Mouse (Mus musculus) kidney, postnatal 4 days (tissue): ENCODE measurements around the gene Eif2a.
"Not testable (repeated sequence)": the region's sequence is repeated elsewhere in the genome, so short reads cannot be mapped to it uniquely, and the experiment has no call there.

Experiments used
- DNase-seq, 2 experiments: peaks; one replicate each; pipeline ENCODE4 v3.0.0; 2021; ENCODE audit warnings: mixed read lengths in 2 of 2

The Eif2a gene

DNA sequence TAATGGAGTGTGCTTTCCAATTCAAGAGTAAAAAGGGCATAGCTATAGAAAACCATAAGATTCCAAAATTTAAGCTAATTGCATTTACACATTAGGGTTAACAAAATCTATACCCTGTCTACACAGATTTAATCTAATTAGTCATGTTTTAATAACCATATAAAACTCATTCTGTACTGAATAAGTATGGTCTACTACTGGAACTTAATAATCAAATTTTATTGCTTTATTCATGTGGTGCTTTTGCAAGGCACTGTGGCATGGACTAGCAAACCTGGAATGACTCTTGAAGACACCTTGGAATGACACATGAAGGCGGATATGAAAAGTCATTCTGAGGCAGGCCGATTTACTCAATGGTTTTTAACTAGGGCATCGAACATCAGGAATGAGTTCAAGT, 2.2 kb upstream of the Eif2a start:
- DNase-seq = no peak

DNA sequence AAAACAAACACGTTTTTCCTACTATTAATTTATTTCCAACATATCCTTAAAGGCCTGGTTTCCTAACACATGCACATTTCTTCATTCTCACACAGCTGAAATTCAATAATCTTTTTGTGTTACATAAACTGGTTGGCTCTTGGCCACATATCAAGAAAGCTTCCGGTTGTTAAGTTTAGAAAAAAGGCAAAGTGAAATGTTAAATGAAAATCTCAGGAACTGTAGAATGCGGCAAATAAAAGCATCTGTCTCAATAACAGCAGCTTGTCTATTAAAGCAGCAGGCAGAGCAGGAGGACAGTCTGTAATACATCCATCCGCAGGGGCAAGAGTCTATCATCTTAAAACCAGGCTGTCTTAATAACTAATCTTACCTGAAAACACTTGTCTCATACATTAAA, 1.4 kb upstream of the Eif2a start:
- DNase-seq = no peak

DNA sequence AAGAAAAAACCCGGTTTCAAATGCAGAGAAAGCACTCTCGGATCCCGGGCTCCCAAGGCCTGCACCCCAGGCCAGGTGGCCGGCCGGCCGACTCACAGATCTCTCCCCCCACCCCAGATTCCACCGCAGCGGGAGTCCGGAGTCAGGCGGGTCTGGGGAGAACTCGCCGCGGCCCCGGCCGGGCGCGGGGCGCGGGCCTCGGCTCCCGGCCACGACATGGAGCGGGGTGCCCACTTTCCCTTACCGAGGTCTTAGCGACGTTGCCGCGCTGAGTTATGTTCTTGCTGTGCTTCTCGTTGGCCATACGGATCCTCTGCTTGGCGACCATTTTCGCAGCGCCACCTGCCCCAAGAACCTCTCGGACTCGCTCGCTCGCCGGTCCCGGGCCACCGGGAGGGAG, 455 bp upstream of the Eif2a start:
- no peak for DNase-seq

DNA sequence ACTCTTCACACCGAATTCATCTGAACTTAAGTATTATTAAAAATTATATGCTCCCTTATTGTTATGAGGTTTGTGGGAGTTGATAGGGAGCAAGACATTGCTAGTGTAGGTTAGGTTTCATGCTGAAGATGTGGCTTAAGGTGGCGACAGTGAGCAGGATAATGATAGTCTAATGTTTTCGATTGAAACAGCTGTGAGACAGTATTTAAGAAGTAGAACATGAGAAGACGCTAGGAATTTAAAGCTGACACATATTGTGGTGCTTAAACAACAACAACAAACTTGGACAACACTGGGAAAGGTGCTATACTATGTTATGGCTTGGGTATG, 752 bp downstream of the Eif2a start:
- peak in 1 of 2 experiments; percentile 6 for DNase-seq

DNA sequence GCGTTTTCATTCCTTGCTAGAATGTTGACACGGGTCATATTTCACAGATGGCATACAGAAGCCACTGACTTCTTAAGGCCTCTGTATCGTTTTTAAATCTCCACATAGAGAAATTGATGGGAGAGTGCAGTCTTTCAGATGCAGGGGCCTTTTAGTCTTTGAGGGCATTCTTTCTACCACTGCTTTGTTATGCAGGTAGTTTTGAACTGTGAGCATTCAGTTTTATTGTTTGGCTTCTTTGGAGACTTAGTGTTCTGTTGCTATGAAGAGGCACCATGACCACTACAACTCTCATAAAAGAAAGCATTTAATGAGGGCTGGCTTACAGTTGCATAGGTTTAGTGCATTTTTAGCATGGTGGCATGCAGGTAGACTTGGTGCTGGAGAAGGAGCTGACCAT, 11.0 kb downstream of the Eif2a start:
- DNase-seq = no peak

DNA sequence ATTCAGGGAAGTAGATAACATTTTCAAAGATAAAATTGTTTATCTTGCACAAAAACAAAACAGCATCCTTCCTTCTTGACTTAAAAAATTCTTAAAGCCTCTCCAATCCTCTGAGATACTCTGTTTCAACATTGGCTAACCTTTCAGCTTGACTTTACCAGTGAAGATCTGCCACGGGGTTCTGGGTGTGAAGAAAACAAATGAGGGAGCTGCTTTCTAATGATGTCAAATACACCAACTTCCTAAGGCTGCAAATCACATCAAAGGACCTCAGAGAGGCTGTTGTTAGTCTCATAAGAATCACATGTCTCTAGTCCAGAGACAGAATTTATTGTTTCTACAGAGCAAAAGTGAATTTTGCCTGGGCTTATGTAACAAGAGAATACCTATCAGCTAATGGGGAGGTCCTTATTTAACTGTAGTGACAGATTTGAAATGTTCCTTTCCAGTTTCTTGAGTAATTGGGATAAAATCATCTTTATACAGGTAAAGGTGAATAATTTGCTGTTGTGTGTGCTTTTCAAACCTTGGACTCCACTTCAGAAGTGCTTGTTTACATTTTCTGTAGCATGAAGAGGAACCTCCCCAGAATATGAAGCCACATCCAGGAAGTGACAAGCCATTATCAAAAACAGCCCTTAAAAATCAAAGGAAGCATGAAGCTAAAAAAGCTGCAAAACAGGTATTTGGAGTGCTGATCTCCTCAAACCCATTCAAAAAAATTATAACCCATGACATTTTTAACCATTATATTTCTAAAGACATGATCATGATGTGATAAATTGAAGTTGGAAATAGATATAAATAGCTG, 26.6 kb downstream of the Eif2a start:
- DNase-seq = no peak

DNA sequence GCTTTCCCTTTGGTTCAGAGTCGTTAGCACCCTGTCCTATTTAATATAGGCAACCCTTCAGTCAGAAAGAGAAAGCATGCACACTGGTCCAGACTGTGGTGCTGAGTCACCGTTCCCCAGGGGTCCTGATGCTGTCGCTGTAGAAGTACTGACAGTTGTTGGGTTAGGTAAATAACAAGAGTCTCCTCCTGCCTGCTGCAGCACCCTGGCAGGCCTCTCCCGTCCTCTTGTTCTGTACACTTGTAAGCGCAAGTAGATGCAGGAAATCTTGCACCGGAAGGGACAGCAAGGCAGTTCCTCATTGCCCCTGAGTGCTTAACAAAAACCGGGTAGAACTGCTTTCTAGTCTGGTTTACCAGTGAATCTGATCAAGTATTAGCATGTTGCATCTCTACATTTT, 31.0 kb downstream of the Eif2a start:
- no peak for DNase-seq

DNA sequence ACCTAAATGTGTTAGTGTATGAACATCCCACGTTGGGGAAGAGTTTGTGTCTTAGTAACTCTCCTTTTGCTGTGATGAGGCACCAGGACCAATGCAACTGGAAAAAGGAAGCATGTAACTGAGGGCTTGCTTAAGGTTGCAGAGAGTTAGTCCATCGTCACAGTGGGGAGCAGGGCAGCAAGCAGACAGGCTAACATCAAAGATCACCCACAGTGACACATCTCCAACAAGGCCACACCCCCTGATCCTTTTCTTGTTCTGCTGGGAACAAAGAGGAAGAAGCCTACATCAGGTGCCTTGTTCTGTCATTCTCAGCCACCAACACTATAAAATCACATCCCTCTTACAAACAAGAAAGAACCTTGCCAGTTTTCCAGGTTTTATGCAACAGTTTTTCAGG, 34.3 kb downstream of the Eif2a start:
- no peak for DNase-seq

DNA sequence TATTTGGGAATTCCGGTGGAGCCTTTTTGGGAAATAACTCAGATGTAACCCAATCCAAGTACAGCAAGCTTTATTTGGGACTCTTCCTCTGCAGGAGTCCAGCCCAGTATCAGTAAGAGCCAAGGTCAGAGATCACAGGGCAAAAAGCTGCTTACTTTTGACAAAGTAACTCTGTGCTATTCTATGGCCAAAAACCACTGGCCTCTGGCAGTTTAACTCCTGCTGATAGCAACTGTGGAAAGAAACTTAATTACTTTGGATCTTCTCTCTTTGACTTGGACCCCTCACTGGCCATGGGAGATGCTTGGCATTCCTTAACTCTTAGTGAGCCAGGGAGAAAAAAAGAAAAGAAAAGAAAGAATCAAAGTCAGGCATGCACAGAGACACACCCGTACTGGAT, 35.8 kb downstream of the Eif2a start:
- peak in 1 of 2 experiments; percentile 17 for DNase-seq

DNA sequence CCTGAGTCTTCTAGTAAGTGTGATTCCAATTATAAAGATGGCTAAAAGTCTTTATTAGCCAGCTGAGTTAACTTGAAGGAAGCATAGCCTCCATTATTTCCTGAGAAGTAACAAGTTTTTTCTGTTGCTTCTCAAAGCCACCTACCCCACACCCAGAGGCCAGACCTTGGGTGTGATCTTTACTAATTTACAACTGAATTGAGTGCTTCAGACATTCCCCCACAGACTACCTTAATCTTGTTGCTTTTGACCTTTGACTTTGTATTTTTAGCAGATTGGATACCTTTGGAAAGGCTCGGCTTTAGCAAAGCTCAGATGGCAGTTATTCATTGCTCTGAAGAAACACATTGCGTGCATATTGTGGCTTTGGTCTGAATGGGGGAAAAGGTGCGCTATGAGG, 45.2 kb downstream of the Eif2a start:
- DNase-seq = no peak

DNA sequence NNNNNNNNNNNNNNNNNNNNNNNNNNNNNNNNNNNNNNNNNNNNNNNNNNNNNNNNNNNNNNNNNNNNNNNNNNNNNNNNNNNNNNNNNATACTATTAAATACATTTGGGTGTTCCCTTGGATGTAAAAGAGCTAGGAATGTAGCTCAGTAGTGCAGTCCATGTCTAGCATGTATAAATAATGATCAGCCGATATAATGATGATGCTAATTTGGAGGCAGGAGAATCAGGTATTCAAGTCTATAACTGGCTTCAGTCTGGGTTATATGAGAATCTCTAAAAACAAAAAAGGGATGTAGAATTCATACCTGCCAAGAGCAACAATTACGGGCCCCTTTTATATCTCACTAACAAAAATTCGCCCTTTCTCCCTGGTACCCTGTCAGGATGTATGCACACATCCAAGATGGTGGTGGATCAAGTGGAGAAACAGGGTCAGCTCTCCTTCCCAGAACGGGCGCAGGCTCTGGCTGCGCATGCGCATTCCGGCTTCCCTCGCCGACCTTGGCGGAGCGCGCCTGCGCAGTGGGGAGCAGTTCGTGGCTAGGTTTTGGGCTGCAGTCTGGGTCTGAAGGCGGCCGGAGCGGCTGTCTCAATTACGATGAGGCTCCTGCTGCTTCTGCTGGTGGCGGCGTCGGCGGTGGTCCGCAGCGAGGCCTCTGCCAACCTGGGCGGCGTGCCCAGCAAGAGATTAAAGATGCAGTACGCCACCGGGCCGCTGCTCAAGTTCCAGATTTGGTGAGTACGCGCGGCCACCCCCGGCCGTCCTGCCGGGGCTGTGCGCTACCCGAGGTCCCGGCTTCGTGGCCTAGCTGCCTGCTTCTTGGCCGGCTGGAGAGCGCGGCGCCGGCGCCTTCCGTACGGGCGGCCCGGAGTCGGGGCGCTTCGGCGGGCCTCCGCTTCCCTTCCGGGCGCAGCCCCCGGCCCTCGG, 50.8 kb downstream of the Eif2a start, which contains the start of gene Selenot:
Gene Selenot, plus strand, starts transcription at position 500 of the 930 bp plus-strand sequence.
- DNase-seq = peak; percentile 97 to 98

DNA sequence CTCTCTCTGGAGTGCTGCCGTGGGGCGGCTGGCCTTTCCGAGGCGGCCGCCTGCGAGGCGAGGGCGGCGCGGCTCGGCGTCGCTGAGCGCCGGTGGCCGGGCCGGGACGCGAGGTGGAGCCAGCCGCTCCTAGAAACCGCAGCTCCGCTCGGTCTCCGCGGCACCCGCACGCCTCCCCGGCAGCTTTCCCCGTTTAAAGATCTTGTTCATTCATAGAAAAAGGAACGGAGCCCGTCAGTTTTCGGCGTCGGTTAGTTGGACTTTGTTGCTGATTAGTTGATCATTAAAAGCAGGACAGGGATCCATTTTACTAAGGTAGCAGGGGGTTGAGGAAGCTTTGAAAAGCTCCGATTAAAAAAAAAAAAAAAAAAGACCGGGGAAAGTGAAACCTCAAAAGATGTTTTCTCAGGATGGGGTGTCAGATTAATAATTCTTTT, 51.5 kb downstream of the Eif2a start:
- peak; percentile 71 to 78 for DNase-seq

DNA sequence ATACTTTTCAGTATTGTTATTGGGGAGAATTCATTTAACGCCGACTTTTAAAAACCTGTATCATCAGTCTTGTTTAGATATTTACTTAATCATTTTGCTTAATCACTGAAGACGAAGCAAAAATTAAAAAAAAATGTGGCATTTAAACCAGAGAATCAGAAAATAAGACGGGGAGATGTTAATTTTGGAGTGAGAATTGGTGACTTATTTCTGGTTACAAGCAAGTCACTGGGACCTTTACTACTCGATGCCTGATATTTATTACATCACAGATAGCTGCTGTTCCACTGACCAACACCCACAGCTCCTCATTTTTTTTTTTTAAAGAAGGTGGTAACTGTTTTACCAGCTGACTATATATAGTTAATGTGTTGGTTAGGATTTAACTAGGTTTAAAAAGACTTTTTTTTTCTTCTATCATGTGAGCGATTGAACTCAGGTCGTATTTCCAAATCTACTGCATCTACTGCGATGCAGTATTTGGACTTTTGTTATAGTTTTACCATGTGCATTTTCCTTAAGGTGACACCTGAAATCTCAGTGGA, 52.0 kb downstream of the Eif2a start:
- DNase-seq = no peak

DNA sequence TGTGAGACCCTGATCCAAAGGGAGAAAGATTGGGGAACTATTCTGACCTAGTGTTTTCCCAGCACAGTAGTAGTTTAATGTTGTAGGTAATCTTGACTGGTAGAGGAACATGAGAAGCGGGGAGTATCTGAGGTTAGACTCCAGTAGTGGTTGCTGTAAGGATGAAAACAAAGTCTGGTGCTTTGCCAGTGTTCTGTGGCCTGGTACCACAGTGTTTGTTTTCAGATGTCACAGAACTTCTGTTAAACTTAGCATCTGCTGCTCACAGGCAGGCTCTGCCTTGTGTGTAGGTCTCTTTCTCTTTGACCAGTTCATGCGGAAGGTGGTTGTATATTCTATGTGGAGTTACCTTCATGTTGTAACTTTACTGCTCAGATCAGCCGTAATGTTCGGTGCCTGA, 55.9 kb downstream of the Eif2a start:
- DNase-seq = no peak

DNA sequence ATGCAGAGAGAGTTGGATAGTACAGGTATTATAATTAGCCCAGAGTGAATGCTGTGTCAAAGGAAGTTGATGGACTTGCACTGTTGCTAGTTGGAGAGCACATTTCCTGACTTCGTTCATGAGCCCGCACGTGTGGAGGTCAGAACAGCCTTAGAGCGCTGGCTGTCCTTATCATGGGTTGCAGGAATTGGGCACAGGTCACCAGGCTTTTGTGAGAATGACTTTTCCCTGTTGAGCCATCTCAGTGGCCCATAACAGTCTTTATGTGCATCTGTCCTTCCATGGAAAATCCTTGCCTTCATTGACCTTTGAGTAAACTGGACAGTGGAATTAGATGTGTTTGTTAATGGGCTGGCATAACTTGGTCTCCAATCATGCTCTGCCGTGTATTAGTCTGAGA, 56.7 kb downstream of the Eif2a start:
- no peak for DNase-seq

DNA sequence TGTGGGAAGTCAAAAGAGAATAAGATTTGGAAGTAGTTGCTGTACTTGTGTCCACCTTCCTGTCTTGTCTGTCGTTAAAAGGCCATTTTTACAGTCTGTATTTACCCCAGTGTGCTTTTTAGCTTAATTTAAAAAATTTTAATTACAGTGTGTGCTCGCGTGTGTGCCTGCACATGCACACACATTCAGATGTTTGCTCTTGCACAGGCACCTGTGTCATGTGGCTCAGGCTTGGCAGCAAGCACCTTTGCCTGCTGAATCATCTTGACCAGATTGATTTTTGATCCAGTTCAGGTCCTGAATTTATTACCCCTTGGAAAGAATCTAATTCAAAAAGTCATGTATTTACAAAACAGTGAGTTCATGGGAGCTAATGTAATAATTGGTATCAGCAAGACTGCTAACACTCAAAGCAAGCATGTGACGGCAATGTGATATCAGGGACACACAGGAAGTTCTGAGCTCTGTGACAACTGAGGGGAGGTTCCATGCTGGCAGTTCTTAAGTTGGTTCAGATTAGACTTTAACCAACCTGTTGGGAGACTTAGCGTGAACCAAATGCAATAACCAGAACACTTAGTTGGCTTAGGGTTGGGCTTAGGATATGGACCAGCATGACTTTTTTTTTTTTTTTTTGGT, 57.3 kb downstream of the Eif2a start:
- DNase-seq = no peak

DNA sequence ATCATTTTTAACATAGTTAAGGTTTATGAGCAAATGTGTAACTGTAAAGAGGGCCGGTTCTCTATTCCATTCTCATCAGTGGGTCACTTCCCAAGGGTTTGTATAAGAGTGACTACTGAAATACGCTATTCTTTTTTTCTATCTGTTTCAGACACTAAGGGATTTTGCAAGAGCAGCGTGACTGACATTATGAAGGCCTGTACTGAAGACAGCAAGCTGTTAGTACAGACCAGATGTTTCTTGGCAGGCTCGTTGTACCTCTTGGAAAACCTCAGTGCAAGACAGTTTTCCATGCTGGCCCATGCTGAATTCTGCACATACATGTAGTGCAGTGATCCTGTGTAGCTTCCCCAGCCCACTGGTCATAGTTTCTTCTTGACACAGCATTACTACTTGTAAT, 64.9 kb downstream of the Eif2a start:
- not testable (repeated sequence) for DNase-seq

DNA sequence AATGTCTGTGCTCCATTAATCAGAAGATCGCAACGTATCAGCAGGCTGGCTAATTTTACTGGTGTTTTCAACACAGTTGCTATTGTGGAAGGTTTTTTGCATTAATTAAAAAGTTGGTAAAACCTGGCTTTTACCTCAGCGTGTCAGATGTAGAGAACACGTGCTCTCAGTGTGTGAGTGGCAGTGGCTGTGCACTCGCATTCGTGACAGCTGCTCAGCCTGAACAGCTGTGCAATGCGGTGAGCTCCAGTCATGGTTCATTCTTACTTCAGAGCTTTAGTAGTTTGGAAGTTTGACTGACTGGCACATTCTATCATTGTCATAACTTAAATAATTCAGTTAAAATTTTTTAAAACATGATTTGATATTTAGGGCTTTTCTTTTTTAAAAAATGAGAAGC, 67.0 kb downstream of the Eif2a start:
- DNase-seq = not testable (repeated sequence)

DNA sequence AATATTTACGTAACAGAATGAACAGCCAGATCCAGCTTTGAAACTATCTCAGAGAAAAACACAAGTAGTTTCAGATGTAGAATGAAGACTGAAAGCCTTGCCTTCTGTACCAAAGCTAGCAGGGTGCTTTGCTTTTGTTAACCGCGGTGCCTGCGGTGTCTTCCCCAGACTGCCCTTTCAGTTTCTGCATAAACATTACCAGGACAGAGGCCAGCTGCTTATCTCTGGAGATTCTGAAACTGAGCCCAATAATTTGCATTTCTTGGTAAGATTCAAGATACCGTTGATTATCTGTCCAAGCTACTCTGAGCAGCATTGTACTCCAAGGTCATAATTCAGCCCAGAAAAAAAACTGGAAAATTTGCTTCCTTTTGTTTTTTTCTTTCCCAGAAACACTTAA, 68.0 kb downstream of the Eif2a start:
- no peak for DNase-seq
